Mouse (Mus musculus): ENCODE results near the gene Arhgef18. TPM values are rescaled to one million over a fixed set of nuclear protein-coding genes. Genes with fewer than 3 reads are reported as not detected.

The Arhgef18 gene
- 1.8 and 2.2 TPM in 2 replicates for polyA plus RNA-seq (2015; fragmentation: Nextera tagmentation; extraction: Ambion mirVana)

GRCm38 (mm10) chr8:3392771-3393710 is at the start of gene Arhgef18:
TSS of gene Arhgef18 (plus strand) at chr8:3393006.
- Histone ChIP-seq H3K4me1 (replicated peaks) (peaks cover 44% of the 10 kb centered on the region), H3K9me3 (replicated peaks) (no peaks in the 10 kb centered on the region), H3K4me3 (replicated peaks) (peak within 1 kb of the TSS; percentile 67), H3K36me3 (replicated peaks) (peaks cover 5% of the 10 kb centered on the region; the same call in 1 of the 2 replicates), H3K9ac (peak within 1 kb of the TSS; percentile 61), H3K4me2 (peak within 1 kb of the TSS; percentile 72), H3K27me3 (no peaks in the 10 kb centered on the region), H3K27ac (replicated peaks) (peak within 1 kb of the TSS; percentile 41)
- ATAC-seq (ENCODE audit: insufficient read depth), result peak; percentile 98
- 5% methylated on average over 48 of the region's 48 CpGs for WGBS (ENCODE audit: insufficient replicate concordance)

GRCm38 (mm10) chr8:3345337-3345736 is 47.5 kb upstream of the Arhgef18 start:
- Histone ChIP-seq H3K4me1 (replicated peaks) (no peaks in the 10 kb centered on the region), H3K9ac (no peak overlapping the region), H3K36me3 (replicated peaks) (no peaks in the 10 kb centered on the region), H3K27me3 (no peaks in the 10 kb centered on the region), H3K9me3 (replicated peaks) (no peaks in the 10 kb centered on the region), H3K4me3 (replicated peaks) (no peak overlapping the region), H3K4me2 (no peak overlapping the region), H3K27ac (replicated peaks) (no peak overlapping the region)
- no peak for ATAC-seq (ENCODE audit: insufficient read depth)
- 92% methylated on average over 6 of the region's 6 CpGs for WGBS (ENCODE audit: insufficient replicate concordance)

DNA sequence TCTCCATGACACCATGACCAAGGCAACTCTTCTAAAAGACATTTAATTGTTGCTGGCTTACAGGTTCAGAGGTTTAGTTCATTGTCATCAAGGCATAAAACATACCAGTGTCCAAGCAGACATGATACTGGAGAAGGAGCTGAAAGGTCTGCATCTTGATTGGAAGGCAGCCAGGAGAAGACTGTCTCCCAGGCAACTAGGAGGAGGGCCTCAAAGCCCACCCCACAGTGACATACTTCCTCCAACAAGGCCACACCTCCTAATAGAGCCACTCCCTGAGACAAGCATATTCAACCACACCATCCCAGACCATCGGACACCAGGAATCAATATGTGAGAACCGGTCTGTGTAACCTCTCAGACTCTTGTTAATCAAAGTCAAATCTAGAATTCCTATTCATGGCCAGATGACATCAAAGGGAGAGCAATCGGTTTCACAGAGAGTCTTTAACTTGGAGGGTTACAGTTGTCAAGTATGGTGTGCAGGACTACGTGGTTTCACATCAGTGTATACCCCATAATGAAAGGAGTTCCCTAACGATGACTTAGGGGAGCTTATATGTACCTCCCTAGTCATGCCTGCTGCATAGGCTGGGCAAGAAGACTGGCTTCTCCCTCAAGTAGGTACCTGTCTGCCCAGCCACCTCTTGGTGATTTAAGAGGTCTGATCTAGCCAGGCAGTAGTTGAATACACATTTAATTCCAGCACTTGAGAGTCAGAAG is 46.0 kb upstream of the Arhgef18 start:
- no peaks in the 10 kb centered on the region for H3K4me1 ChIP-seq (replicated peaks)
- H3K27ac ChIP-seq (replicated peaks), result no peak overlapping the region
- no peaks in the 10 kb centered on the region for H3K9me3 ChIP-seq (replicated peaks)
- ATAC-seq (ENCODE audit: insufficient read depth), result no peak
- H3K36me3 ChIP-seq (replicated peaks), result no peaks in the 10 kb centered on the region
- no peaks in the 10 kb centered on the region for H3K27me3 ChIP-seq
- no peak overlapping the region for H3K4me2 ChIP-seq
- H3K4me3 ChIP-seq (replicated peaks), result no peak overlapping the region
- 61% methylated on average over 5 of the region's 5 CpGs for WGBS (ENCODE audit: insufficient replicate concordance)
- H3K9ac ChIP-seq, result no peak overlapping the region

DNA sequence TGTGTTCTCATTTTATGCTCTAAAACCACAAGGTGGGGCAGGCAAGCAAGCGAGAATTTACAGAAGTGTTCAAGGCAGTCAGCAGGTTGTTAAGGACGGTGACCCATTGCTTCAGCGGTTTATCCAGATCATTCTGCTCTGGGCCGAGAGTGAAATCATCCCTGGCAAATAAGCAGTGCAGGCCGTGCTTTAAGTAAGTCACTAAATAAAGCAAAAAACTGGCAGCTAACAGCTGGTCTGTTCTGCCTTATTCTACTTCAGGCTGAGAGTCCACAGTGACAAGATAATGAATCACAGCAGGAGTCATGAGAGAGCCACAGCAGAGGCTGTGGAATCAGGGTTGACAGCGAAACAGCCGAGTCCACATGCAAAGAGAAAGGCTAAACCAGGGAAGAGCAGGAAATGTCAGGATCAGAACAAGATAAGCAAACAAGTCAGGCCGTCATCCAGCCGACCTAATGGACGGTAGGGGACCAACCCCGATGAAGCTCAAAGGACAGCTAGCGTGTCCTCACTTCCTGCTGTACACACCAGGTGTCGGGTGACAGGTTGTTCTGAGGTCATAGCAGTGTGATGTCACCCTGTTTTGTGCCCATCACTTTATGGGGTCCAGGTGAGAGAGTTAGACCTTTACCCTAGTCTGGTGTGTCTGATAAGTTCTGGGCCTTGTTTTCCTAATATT is 44.5 kb upstream of the Arhgef18 start:
- no peak overlapping the region for H3K4me3 ChIP-seq (replicated peaks)
- H3K36me3 ChIP-seq (replicated peaks), result no peaks in the 10 kb centered on the region
- no peak overlapping the region for H3K27ac ChIP-seq (replicated peaks)
- H3K9ac ChIP-seq, result no peak overlapping the region
- 39% methylated on average over 13 of the region's 13 CpGs for whole genome bisulfite sequencing (ENCODE audit: insufficient replicate concordance)
- no peaks in the 10 kb centered on the region for H3K27me3 ChIP-seq
- peaks cover 9% of the 10 kb centered on the region for H3K4me1 ChIP-seq (replicated peaks)
- ATAC-seq (ENCODE audit: insufficient read depth), result no peak
- H3K4me2 ChIP-seq, result no peak overlapping the region
- H3K9me3 ChIP-seq (replicated peaks), result no peaks in the 10 kb centered on the region

GRCm38 (mm10) chr8:3350747-3351146 is 42.1 kb upstream of the Arhgef18 start:
- Histone ChIP-seq H3K4me3 (replicated peaks) (no peak overlapping the region), H3K9me3 (replicated peaks) (no peaks in the 10 kb centered on the region), H3K4me1 (replicated peaks) (peaks cover 21% of the 10 kb centered on the region), H3K4me2 (no peak overlapping the region), H3K27ac (replicated peaks) (no peak overlapping the region), H3K27me3 (no peaks in the 10 kb centered on the region), H3K36me3 (replicated peaks) (no peaks in the 10 kb centered on the region), H3K9ac (no peak overlapping the region)
- no peak for ATAC-seq (ENCODE audit: insufficient read depth)
- 59% methylated on average over 6 of the region's 6 CpGs for WGBS (ENCODE audit: insufficient replicate concordance)

- Histone ChIP-seq H3K4me1 (replicated peaks) (peaks cover 24% of the 10 kb centered on the region), H3K9ac (no peak overlapping the region), H3K4me2 (peak overlapping the region; percentile 35; the same call in 1 of the 2 replicates), H3K36me3 (replicated peaks) (no peaks in the 10 kb centered on the region), H3K4me3 (replicated peaks) (no peak overlapping the region), H3K27ac (replicated peaks) (peak overlapping the region; percentile 58), H3K27me3 (no peaks in the 10 kb centered on the region), H3K9me3 (replicated peaks) (no peaks in the 10 kb centered on the region)
- WGBS (ENCODE audit: insufficient replicate concordance), result 41% methylated on average over 6 of the region's 6 CpGs
- no peak for ATAC-seq (ENCODE audit: insufficient read depth)
These were observed 40.1 kb upstream of the Arhgef18 start for GRCm38 (mm10) chr8:3352715-3353114.

- Histone ChIP-seq H3K4me1 (replicated peaks) (peaks cover 26% of the 10 kb centered on the region), H3K36me3 (replicated peaks) (no peaks in the 10 kb centered on the region), H3K9ac (no peak within 1 kb of the TSS), H3K4me3 (replicated peaks) (peak within 1 kb of the TSS; percentile 30), H3K27me3 (no peaks in the 10 kb centered on the region), H3K27ac (replicated peaks) (peak within 1 kb of the TSS; percentile 58), H3K9me3 (replicated peaks) (no peaks in the 10 kb centered on the region), H3K4me2 (peak within 1 kb of the TSS; percentile 35)
- ATAC-seq (ENCODE audit: insufficient read depth), result 0 out of 2 replicates have a peak, but pooled peaks have one; percentile 37
- WGBS (ENCODE audit: insufficient replicate concordance), result 7% methylated on average over 13 of the region's 13 CpGs
These were observed 39.5 kb upstream of the Arhgef18 start, which contains the start of gene A430078G23Rik for GRCm38 (mm10) chr8:3353189-3353810. TSS of gene A430078G23Rik (plus strand) at chr8:3353415.

- Histone ChIP-seq H3K27ac (replicated peaks) (peak overlapping the region; percentile 58), H3K27me3 (no peaks in the 10 kb centered on the region), H3K4me2 (peak overlapping the region; percentile 19; the same call in 1 of the 2 replicates), H3K4me1 (replicated peaks) (peaks cover 26% of the 10 kb centered on the region), H3K9me3 (replicated peaks) (no peaks in the 10 kb centered on the region), H3K4me3 (replicated peaks) (peak overlapping the region; percentile 30), H3K36me3 (replicated peaks) (no peaks in the 10 kb centered on the region), H3K9ac (no peak overlapping the region)
- no peak for ATAC-seq (ENCODE audit: insufficient read depth)
- 18% methylated on average over 6 of the region's 6 CpGs for WGBS (ENCODE audit: insufficient replicate concordance)
These were observed 38.9 kb upstream of the Arhgef18 start for GRCm38 (mm10) chr8:3353811-3354442.

- peak overlapping the region; percentile 30 for H3K4me3 ChIP-seq (replicated peaks)
- ATAC-seq (ENCODE audit: insufficient read depth), result peak; percentile 47; the same call in 1 of the 2 replicates
- H3K27me3 ChIP-seq, result no peaks in the 10 kb centered on the region
- H3K36me3 ChIP-seq (replicated peaks), result no peaks in the 10 kb centered on the region
- peak overlapping the region; percentile 19 for H3K4me2 ChIP-seq
- no peak overlapping the region for H3K9ac ChIP-seq
- peaks cover 26% of the 10 kb centered on the region for H3K4me1 ChIP-seq (replicated peaks)
- peak overlapping the region; percentile 58; the same call in 1 of the 2 replicates for H3K27ac ChIP-seq (replicated peaks)
- WGBS (ENCODE audit: insufficient replicate concordance), result 11% methylated on average over 5 of the region's 5 CpGs
- no peaks in the 10 kb centered on the region for H3K9me3 ChIP-seq (replicated peaks)
These were observed 38.4 kb upstream of the Arhgef18 start for GRCm38 (mm10) chr8:3354443-3354812.

DNA sequence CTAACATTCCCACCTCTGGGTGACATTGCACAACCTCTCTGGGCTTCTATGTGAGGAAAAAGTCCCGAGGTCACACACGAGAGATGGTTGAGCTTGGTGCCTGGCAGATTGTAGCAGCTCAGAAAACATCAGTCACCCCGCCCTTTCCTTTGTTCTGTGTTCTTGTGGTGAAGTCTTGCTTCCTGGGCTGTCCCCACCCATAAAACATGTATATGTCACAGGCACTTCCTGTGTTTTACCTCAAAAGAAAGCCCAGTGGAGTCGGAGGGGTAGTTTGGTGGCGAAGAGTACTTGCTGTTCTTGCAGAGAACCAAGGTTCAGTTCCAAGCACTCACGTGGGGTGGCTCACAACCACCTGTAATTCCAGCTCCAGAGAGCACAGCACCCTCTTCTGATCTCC is 37.2 kb upstream of the Arhgef18 start:
- ATAC-seq (ENCODE audit: insufficient read depth), result 0 out of 2 replicates have a peak, but pooled peaks have one; percentile 14
- Histone ChIP-seq H3K9me3 (replicated peaks) (no peaks in the 10 kb centered on the region), H3K27ac (replicated peaks) (0 out of 2 replicates have a peak overlapping the region, but pooled peaks have one; percentile 4)

More for the DNA sequence above, 37.2 kb upstream of the Arhgef18 start:
- H3K4me1 ChIP-seq (replicated peaks), result peaks cover 26% of the 10 kb centered on the region
- no peaks in the 10 kb centered on the region for H3K27me3 ChIP-seq
- peak overlapping the region; percentile 30; the same call in 1 of the 2 replicates for H3K4me3 ChIP-seq (replicated peaks)
- H3K4me2 ChIP-seq, result peak overlapping the region; percentile 0; the same call in 1 of the 2 replicates
- 31% methylated on average over 6 of the region's 6 CpGs for WGBS (ENCODE audit: insufficient replicate concordance)
- H3K36me3 ChIP-seq (replicated peaks), result no peaks in the 10 kb centered on the region
- H3K9ac ChIP-seq, result no peak overlapping the region

Measured in liver, embryonic 15.5 days (tissue).